Mouse (Mus musculus) small intestine, adult 2 months (tissue): Measurements from ENCODE around the gene 1700037H04Rik. TPM values are rescaled to one million over a fixed set of nuclear protein-coding genes. Genes with fewer than 3 reads are reported as not detected.

ENCODE experiments used
- H3K27ac ChIP-seq: fragments of 200-500 bp; 2 replicates; pipeline ENCODE4 v1.5.1; 2012; ENCODE audit warnings: low read depth, low read length, control low read depth, inconsistent platforms; ENCODE audit not compliant: insufficient read depth
- H3K27me3 ChIP-seq: fragments of 200-500 bp; 2 replicates; pipeline ENCODE4 v1.6.1; 2012; ENCODE audit warnings: mild to moderate bottlenecking, moderate library complexity, low read length, inconsistent platforms; ENCODE audit not compliant: control insufficient read depth, insufficient read depth
- H3K36me3 ChIP-seq: fragments of 200-500 bp; 2 replicates; pipeline ENCODE4 v1.6.1; 2012; ENCODE audit warnings: mild to moderate bottlenecking, low read length, control low read depth, inconsistent platforms; ENCODE audit not compliant: control insufficient read depth, insufficient read depth
- H3K4me1 ChIP-seq: fragments of 200-500 bp; 2 replicates; pipeline ENCODE4 v1.6.1; 2012; ENCODE audit warnings: low read length, inconsistent platforms, mixed read lengths; ENCODE audit not compliant: control insufficient read depth, insufficient read depth, insufficient read length
- H3K4me3 ChIP-seq: fragments of 200-500 bp; 2 replicates; pipeline ENCODE4 v1.5.1; 2012; ENCODE audit warnings: low read depth, mild to moderate bottlenecking, control low read depth, inconsistent platforms, low read length, moderate library complexity
- CTCF ChIP-seq: fragments of 200-500 bp; IDR thresholded peaks from 2 replicates; pipeline ENCODE4 v1.5.1; 2012; ENCODE audit warnings: low read depth, mild to moderate bottlenecking, control low read depth, inconsistent platforms, low read length, moderate library complexity, mixed read lengths; ENCODE audit not compliant: insufficient replicate concordance, insufficient read length; ENCODE audit errors: extremely low read depth
- POLR2A ChIP-seq: fragments of 200-500 bp; IDR thresholded peaks from 2 replicates; pipeline ENCODE4 v1.6.1; 2012; ENCODE audit warnings: low read depth, mild to moderate bottlenecking, control low read depth, inconsistent platforms, low read length, moderate library complexity
- WGBS: fragments of 180-500 bp; shearing (Covaris S2); methylation state at CpG from one replicate; pipeline ENCODE4 v1.1.7; 2018; 5-methylcytosine and 5-hydroxymethylcytosine counted together
- polyA plus RNA-seq: library from polyadenylated mRNA; depleted of rRNA; stranded (reverse); fragments of >200 nt; gene quantifications from 2 replicates; pipeline ENCODE4 v1.2.3, GENCODE M21; 2012

1700037H04Rik gene
- polyA plus RNA-seq, 1 experiment, result 57.2 TPM

GRCm38 (mm10) chr2:131170936-131171335 is 11.1 kb upstream of the 1700037H04Rik start:
- H3K27me3 ChIP-seq, result no peaks in the 10 kb centered on the region
- peaks cover 8% of the 10 kb centered on the region for H3K4me1 ChIP-seq
- TF ChIP-seq CTCF (no peak), POLR2A (no peak)
- H3K4me3 ChIP-seq, result peak overlapping the region; percentile 40
- H3K36me3 ChIP-seq, result no peaks in the 10 kb centered on the region
- WGBS, result 55% methylated on average over 9 of the region's 9 CpGs
- H3K27ac ChIP-seq, result no peak overlapping the region

- Histone ChIP-seq H3K36me3 (no peaks in the 10 kb centered on the region), H3K27ac (no peak overlapping the region), H3K27me3 (no peaks in the 10 kb centered on the region), H3K4me3 (no peak overlapping the region), H3K4me1 (no peaks in the 10 kb centered on the region; the same call in none of the 2 replicates)
- WGBS, result 76% methylated on average over 1 of the region's 1 CpGs
- no peak for TF ChIP-seq POLR2A
- no peak for TF ChIP-seq CTCF
Measured at GRCm38 (mm10) chr2:131168914-131169313, 9.0 kb upstream of the 1700037H04Rik start.

GRCm38 (mm10) chr2:131167984-131168383 is 8.1 kb upstream of the 1700037H04Rik start:
- WGBS, result 63% methylated on average over 6 of the region's 6 CpGs

GRCm38 (mm10) chr2:131166172-131166571 is 6.3 kb upstream of the 1700037H04Rik start:
- H3K4me3 ChIP-seq, result no peak overlapping the region
- H3K36me3 ChIP-seq, result no peaks in the 10 kb centered on the region
- TF ChIP-seq CTCF (no peak), POLR2A (no peak)
- H3K4me1 ChIP-seq, result no peaks in the 10 kb centered on the region; the same call in 1 of the 2 replicates
- H3K27ac ChIP-seq, result no peak overlapping the region; the same call in 1 of the 2 replicates
- H3K27me3 ChIP-seq, result no peaks in the 10 kb centered on the region
- 81% methylated on average over 2 of the region's 2 CpGs for WGBS

More at GRCm38 (mm10) chr2:131167984-131168383, 8.1 kb upstream of the 1700037H04Rik start:
- Histone ChIP-seq H3K36me3 (no peaks in the 10 kb centered on the region), H3K4me1 (no peaks in the 10 kb centered on the region; the same call in none of the 2 replicates), H3K27me3 (no peaks in the 10 kb centered on the region), H3K27ac (no peak overlapping the region), H3K4me3 (no peak overlapping the region)
- TF ChIP-seq CTCF, result no peak
- no peak for TF ChIP-seq POLR2A

- no peak overlapping the region for H3K27ac ChIP-seq
- no peaks in the 10 kb centered on the region for H3K36me3 ChIP-seq
- H3K27me3 ChIP-seq, result no peaks in the 10 kb centered on the region
- 71% methylated on average over 7 of the region's 7 CpGs for WGBS
- no peak overlapping the region for H3K4me3 ChIP-seq
- no peak for TF ChIP-seq CTCF
- no peak for TF ChIP-seq POLR2A
- H3K4me1 ChIP-seq, result peaks cover 4% of the 10 kb centered on the region
Measured at GRCm38 (mm10) chr2:131163924-131164323, 4.0 kb upstream of the 1700037H04Rik start.

GRCm38 (mm10) chr2:131160671-131161111 is 810 bp upstream of the 1700037H04Rik start:
- Histone ChIP-seq H3K27ac (peak overlapping the region; percentile 67), H3K4me3 (peak overlapping the region; percentile 66), H3K27me3 (no peaks in the 10 kb centered on the region), H3K36me3 (no peaks in the 10 kb centered on the region), H3K4me1 (peaks cover 4% of the 10 kb centered on the region)
- WGBS, result under 1% methylated on average over 17 of the region's 17 CpGs
- TF ChIP-seq POLR2A (no peak), CTCF (no peak)

GRCm38 (mm10) chr2:131159491-131159910 is 380 bp downstream of the 1700037H04Rik start:
- H3K27ac ChIP-seq, result no peak overlapping the region; the same call in 1 of the 2 replicates
- no peak; the same call in 1 of the 2 replicates for TF ChIP-seq POLR2A
- no peak for TF ChIP-seq CTCF
- no peaks in the 10 kb centered on the region for H3K36me3 ChIP-seq
- H3K4me3 ChIP-seq, result peak overlapping the region; percentile 78
- WGBS, result under 1% methylated on average over 18 of the region's 18 CpGs
- no peaks in the 10 kb centered on the region for H3K27me3 ChIP-seq
- peaks cover 4% of the 10 kb centered on the region for H3K4me1 ChIP-seq
